Mouse (Mus musculus) splenic B cell, adult 2 months (primary cell): Measurements from ENCODE around the gene Il19.

Experiments used
- DNase-seq: peaks from one replicate; pipeline ENCODE4 v3.0.0-alpha.2; 2011; ENCODE audit warnings: low read depth, low spot score
- H3K27me3 ChIP-seq: 2 replicates; pipeline ENCODE4 v1.6.1; 2012; ENCODE audit warnings: mild to moderate bottlenecking, low read length, moderate library complexity, mixed read lengths; ENCODE audit not compliant: control insufficient read depth, poor library complexity, insufficient read depth, severe bottlenecking
- H3K36me3 ChIP-seq: 2 replicates; pipeline ENCODE4 v1.6.1; 2012; ENCODE audit warnings: mild to moderate bottlenecking, low read length, moderate library complexity, mixed read lengths; ENCODE audit not compliant: control insufficient read depth, poor library complexity, insufficient read depth, severe bottlenecking

The Il19 gene

GRCm38 (mm10) chr1:130902505-130902904 lies 37.4 kb downstream of the Il19 start:
- no peak for DNase-seq
- no peaks in the 10 kb centered on the region for H3K27me3 ChIP-seq
- no peaks in the 10 kb centered on the region for H3K36me3 ChIP-seq

GRCm38 (mm10) chr1:130894468-130894867 lies 45.4 kb downstream of the Il19 start:
- no peak for DNase-seq

GRCm38 (mm10) chr1:130893329-130894040 lies 46.4 kb downstream of the Il19 start:
- H3K27me3 ChIP-seq: no peaks in the 10 kb centered on the region
- H3K36me3 ChIP-seq: no peaks in the 10 kb centered on the region
- DNase-seq: no peak

More at GRCm38 (mm10) chr1:130894468-130894867, 45.4 kb downstream of the Il19 start:
- Histone ChIP-seq H3K36me3 (no peaks in the 10 kb centered on the region), H3K27me3 (no peaks in the 10 kb centered on the region)

- Histone ChIP-seq H3K27me3 (no peaks in the 10 kb centered on the region), H3K36me3 (no peaks in the 10 kb centered on the region)
- no peak for DNase-seq
Observed at GRCm38 (mm10) chr1:130892446-130892845, 47.5 kb downstream of the Il19 start.

GRCm38 (mm10) chr1:130887354-130887753 lies 52.6 kb downstream of the Il19 start, which contains the start of gene Il24:
Gene Il24, minus strand, starts transcription at chr1:130887454.
- H3K36me3 ChIP-seq: no peaks in the 10 kb centered on the region
- no peak for DNase-seq
- H3K27me3 ChIP-seq: no peaks in the 10 kb centered on the region

GRCm38 (mm10) chr1:130883146-130883545 lies 56.8 kb downstream of the Il19 start:
- Histone ChIP-seq H3K27me3 (no peaks in the 10 kb centered on the region), H3K36me3 (peaks cover 20% of the 10 kb centered on the region)
- DNase-seq: no peak
